Mouse (Mus musculus) WW6 (cell line): ENCODE measurements around the gene Usp15.
"Not testable (repeated sequence)": the region's sequence is repeated elsewhere in the genome, so short reads cannot be mapped to it uniquely, and the experiment has no call there.

Experiments
- DNase-seq: peaks from one replicate; pipeline ENCODE4 v3.0.0-alpha.2; 2013; ENCODE audit warnings: low read depth, low spot score

Gene Usp15

GRCm38 (mm10) chr10:123196835-123197559 lies at the start of gene Usp15:
Gene Usp15 (minus strand): TSS chr10:123196995.
- DNase-seq = peak; percentile 58

GRCm38 (mm10) chr10:123229420-123229819 lies 32.6 kb upstream of the Usp15 start:
- no peak for DNase-seq

GRCm38 (mm10) chr10:123222785-123223184 lies 26.0 kb upstream of the Usp15 start:
- no peak for DNase-seq

- no peak for DNase-seq
Measured at GRCm38 (mm10) chr10:123209517-123209916, 12.7 kb upstream of the Usp15 start.

GRCm38 (mm10) chr10:123208336-123208735 lies 11.5 kb upstream of the Usp15 start:
- DNase-seq = no peak

- DNase-seq = no peak
Measured at GRCm38 (mm10) chr10:123206074-123206473, 9.3 kb upstream of the Usp15 start.

GRCm38 (mm10) chr10:123205364-123205763 lies 8.6 kb upstream of the Usp15 start:
- DNase-seq = not testable (repeated sequence)

GRCm38 (mm10) chr10:123201981-123202758 lies 5.4 kb upstream of the Usp15 start:
- no peak for DNase-seq

- DNase-seq = no peak
Measured at GRCm38 (mm10) chr10:123201436-123201835, 4.6 kb upstream of the Usp15 start.

GRCm38 (mm10) chr10:123200996-123201395 lies 4.2 kb upstream of the Usp15 start:
- DNase-seq = no peak

GRCm38 (mm10) chr10:123200320-123200659 lies 3.5 kb upstream of the Usp15 start:
- DNase-seq = no peak

GRCm38 (mm10) chr10:123199615-123200319 lies 3.0 kb upstream of the Usp15 start:
- no peak for DNase-seq

GRCm38 (mm10) chr10:123199119-123199518 lies 2.3 kb upstream of the Usp15 start:
- no peak for DNase-seq

GRCm38 (mm10) chr10:123198183-123198582 lies 1.4 kb upstream of the Usp15 start:
- no peak for DNase-seq

- no peak for DNase-seq
Measured at GRCm38 (mm10) chr10:123195961-123196834, 597 bp downstream of the Usp15 start.

- DNase-seq = no peak
Measured at GRCm38 (mm10) chr10:123195501-123195900, 1.3 kb downstream of the Usp15 start.

- DNase-seq = no peak
Measured at GRCm38 (mm10) chr10:123191038-123191437, 5.8 kb downstream of the Usp15 start.

- DNase-seq = no peak
Measured at GRCm38 (mm10) chr10:123187337-123187736, 9.5 kb downstream of the Usp15 start.

GRCm38 (mm10) chr10:123185907-123186306 lies 10.9 kb downstream of the Usp15 start:
- no peak for DNase-seq

- no peak for DNase-seq
Measured at GRCm38 (mm10) chr10:123183743-123184142, 13.1 kb downstream of the Usp15 start.

- DNase-seq = no peak
Measured at GRCm38 (mm10) chr10:123183243-123183642, 13.6 kb downstream of the Usp15 start.
